Mouse (Mus musculus): Measurements from ENCODE around the gene Hyal2.

GRCm38 (mm10) chr9:107533791-107534407, 33.8 kb upstream of the Hyal2 start, which contains the start of gene Tmem115:
- peak; percentile 44; the same call in 1 of the 2 replicates for TF ChIP-seq CTCF (IDR thresholded peaks at IDR 0.05; ENCODE audit: borderline replicate concordance, control insufficient read depth, extremely low read depth, insufficient read depth, low read length, poor library complexity)
- peak; percentile 71; the same call in 1 of the 2 replicates for TF ChIP-seq POLR2A (IDR thresholded peaks at IDR 0.05; ENCODE audit: control insufficient read depth, extremely low read depth, insufficient read depth, low read length, poor library complexity)

Data from thymus, adult 2 months (tissue).